Mouse (Mus musculus) skeletal muscle tissue, adult 2 months (tissue): ENCODE measurements around the gene Lpcat1.

ENCODE experiments used
- DNase-seq: peaks from one replicate; pipeline ENCODE4 v3.0.0-alpha.2; 2012; ENCODE audit warnings: low read depth, low spot score

The Lpcat1 gene

DNA sequence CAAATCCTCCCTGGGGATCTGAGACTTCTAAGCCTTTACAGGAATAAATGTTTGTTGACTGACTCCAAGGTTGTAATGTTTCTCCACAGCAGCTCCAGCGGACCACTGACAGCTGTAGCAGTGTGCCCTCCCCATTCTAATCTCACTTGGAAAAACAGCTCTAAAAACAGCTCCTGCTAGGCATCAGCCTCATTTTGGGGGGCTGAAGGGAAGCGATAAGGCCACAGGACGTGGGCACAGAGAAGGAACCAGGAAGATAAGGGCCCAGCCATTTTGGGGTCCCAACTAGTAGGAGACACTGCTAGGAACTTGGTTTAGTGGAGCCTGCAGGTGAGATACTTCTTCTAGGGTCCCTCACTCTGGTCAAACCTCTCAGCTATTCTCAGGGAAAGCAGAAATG lies 68.3 kb downstream of the Lpcat1 start:
- DNase-seq: no peak

DNA sequence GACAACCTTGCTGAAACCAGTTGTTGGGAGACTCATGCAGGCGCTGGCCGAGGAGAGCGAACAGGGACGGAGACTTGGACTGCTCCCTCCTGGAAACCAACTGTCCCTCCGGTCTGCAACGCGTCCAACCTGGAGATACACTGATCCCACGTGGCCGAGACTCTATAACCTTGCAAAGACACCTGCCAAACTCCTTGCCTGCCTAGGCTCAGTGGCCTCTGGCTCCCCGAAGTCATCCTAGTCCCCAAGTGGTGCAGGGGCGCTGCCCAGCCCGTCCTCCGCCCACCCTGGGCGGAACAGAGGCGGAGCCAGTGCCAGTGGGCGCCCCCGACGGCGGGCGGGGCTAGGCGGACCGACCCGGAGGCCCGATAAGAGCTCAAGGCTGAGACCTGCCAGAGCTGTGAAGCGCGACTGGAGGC lies 69.4 kb downstream of the Lpcat1 start, which contains the start of gene Slc6a3:
Gene Slc6a3 (plus strand): TSS at position 345 of the 419 bp plus-strand sequence.
- DNase-seq: no peak

DNA sequence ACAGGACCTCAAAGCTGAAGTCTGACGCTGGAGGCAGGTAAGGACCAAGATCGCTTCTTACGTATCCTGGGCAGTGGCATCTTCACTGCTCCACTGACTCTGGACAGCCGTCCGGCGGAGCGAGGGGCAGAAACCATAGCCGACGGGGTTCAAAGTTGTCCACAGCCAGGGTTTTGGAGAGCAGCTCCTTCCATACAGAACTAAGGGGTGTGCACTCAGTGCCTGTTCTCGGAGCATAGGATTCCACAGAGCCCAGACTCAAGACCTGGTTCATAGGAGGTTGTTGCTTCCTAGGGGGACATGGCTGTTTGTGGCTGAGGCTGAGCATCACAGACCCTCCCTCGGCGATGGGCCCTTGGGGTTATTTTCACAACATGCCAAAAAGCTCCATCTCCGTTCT lies 69.8 kb downstream of the Lpcat1 start:
- no peak for DNase-seq

DNA sequence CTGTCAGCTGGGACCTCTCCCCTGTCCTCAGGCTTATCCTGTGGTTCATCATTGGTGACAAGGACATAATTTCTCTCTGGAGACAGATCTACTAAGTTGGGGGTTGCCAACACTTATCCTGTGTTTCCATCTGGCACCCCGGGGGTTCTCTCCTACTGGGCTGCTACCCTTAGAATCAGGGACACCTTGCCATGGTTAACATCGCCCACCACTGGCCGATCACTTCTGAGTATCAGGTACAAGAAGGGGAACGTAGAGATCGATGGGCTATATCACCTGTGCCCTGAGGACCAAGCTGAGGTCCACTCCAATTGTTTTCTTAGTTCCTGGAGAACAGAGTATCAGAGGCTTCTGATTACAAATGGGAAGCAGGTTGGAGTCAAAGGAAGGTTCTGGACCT lies 97.2 kb downstream of the Lpcat1 start:
- no peak for DNase-seq
